Mouse (Mus musculus) E14TG2a.4 (cell line): ENCODE measurements around the gene Pigq.

Experiments used
- H3K27me3 ChIP-seq: 2 replicates; pipeline ENCODE4 v1.6.1; 2014; ENCODE audit warnings: low read length, control low read depth; ENCODE audit not compliant: insufficient read depth
- H3K36me3 ChIP-seq: 2 replicates; pipeline ENCODE4 v1.6.1; 2014; ENCODE audit warnings: low read length, control low read depth; ENCODE audit not compliant: insufficient read depth
- H3K4me1 ChIP-seq: replicated peaks from 2 replicates; pipeline ENCODE4 v1.6.1; 2014; ENCODE audit warnings: low read depth, low read length, control low read depth
- H3K4me3 ChIP-seq: replicated peaks from 2 replicates; pipeline ENCODE4 v1.5.1; 2014; ENCODE audit warnings: mild to moderate bottlenecking, low read length
- H3K9me3 ChIP-seq: 2 replicates; pipeline ENCODE4 v1.6.1; 2014; ENCODE audit warnings: low read length, control low read depth
- CTCF ChIP-seq: conservative IDR thresholded peaks from 2 replicates; pipeline ENCODE4 v1.5.1; 2014; ENCODE audit warnings: low read length
- NANOG ChIP-seq: IDR thresholded peaks from 2 replicates; pipeline ENCODE4 v1.6.1; 2014; ENCODE audit warnings: borderline replicate concordance, low read length, mixed read lengths
- POU5F1 ChIP-seq: IDR thresholded peaks from 2 replicates; pipeline ENCODE4 v1.6.1; 2014; ENCODE audit warnings: low read length, borderline replicate concordance

The Pigq gene

GRCm38 (mm10) chr17:25946349-25946748, 1.6 kb upstream of the Pigq start:
- no peaks in the 10 kb centered on the region for H3K9me3 ChIP-seq
- H3K4me1 ChIP-seq = peaks cover 50% of the 10 kb centered on the region
- H3K27me3 ChIP-seq = peaks cover 24% of the 10 kb centered on the region
- no peaks in the 10 kb centered on the region for H3K36me3 ChIP-seq
- H3K4me3 ChIP-seq = no peak overlapping the region
- TF ChIP-seq POU5F1 = no peak
- TF ChIP-seq CTCF = no peak
- no peak for TF ChIP-seq NANOG

GRCm38 (mm10) chr17:25945517-25946155, 900 bp upstream of the Pigq start:
- Histone ChIP-seq H3K27me3 (peaks cover 17% of the 10 kb centered on the region), H3K4me1 (peaks cover 51% of the 10 kb centered on the region), H3K9me3 (no peaks in the 10 kb centered on the region), H3K36me3 (no peaks in the 10 kb centered on the region), H3K4me3 (no peak overlapping the region)
- TF ChIP-seq CTCF = no peak
- no peak for TF ChIP-seq POU5F1
- no peak for TF ChIP-seq NANOG

GRCm38 (mm10) chr17:25943769-25944168, 967 bp downstream of the Pigq start:
- TF ChIP-seq NANOG = no peak
- Histone ChIP-seq H3K4me3 (no peak overlapping the region), H3K27me3 (peaks cover 5% of the 10 kb centered on the region), H3K9me3 (no peaks in the 10 kb centered on the region), H3K36me3 (peaks cover 11% of the 10 kb centered on the region), H3K4me1 (peaks cover 57% of the 10 kb centered on the region)

GRCm38 (mm10) chr17:25943221-25943620, 1.5 kb downstream of the Pigq start:
- H3K4me3 ChIP-seq = no peak overlapping the region
- TF ChIP-seq NANOG (no peak), POU5F1 (no peak), CTCF (no peak)
- peaks cover 12% of the 10 kb centered on the region for H3K36me3 ChIP-seq
- peaks cover 59% of the 10 kb centered on the region for H3K4me1 ChIP-seq
- H3K27me3 ChIP-seq = peaks cover 4% of the 10 kb centered on the region
- H3K9me3 ChIP-seq = no peaks in the 10 kb centered on the region

GRCm38 (mm10) chr17:25942597-25943151, 2.1 kb downstream of the Pigq start:
- no peak for TF ChIP-seq NANOG
- Histone ChIP-seq H3K27me3 (no peaks in the 10 kb centered on the region), H3K4me1 (peaks cover 59% of the 10 kb centered on the region), H3K9me3 (no peaks in the 10 kb centered on the region), H3K4me3 (no peak overlapping the region; the same call in 1 of the 2 replicates), H3K36me3 (peaks cover 16% of the 10 kb centered on the region)

- no peak for TF ChIP-seq NANOG
- TF ChIP-seq CTCF = no peak
- Histone ChIP-seq H3K27me3 (no peaks in the 10 kb centered on the region), H3K4me3 (peak overlapping the region; percentile 93), H3K36me3 (peaks cover 26% of the 10 kb centered on the region), H3K9me3 (no peaks in the 10 kb centered on the region), H3K4me1 (peaks cover 67% of the 10 kb centered on the region)
These were observed 3.1 kb downstream of the Pigq start for GRCm38 (mm10) chr17:25941511-25942241.

GRCm38 (mm10) chr17:25934526-25934925, 10.2 kb downstream of the Pigq start:
- Histone ChIP-seq H3K4me1 (peaks cover 14% of the 10 kb centered on the region; the same call in 1 of the 2 replicates), H3K4me3 (no peak overlapping the region), H3K9me3 (peaks cover 14% of the 10 kb centered on the region), H3K36me3 (peaks cover 92% of the 10 kb centered on the region), H3K27me3 (no peaks in the 10 kb centered on the region)
- TF ChIP-seq POU5F1 = no peak
- TF ChIP-seq CTCF = no peak
- TF ChIP-seq NANOG = no peak

GRCm38 (mm10) chr17:25925348-25925747, 19.4 kb downstream of the Pigq start:
- TF ChIP-seq NANOG = no peak
- no peak for TF ChIP-seq POU5F1
- TF ChIP-seq CTCF = no peak
- H3K4me1 ChIP-seq = peaks cover 18% of the 10 kb centered on the region
- H3K36me3 ChIP-seq = peaks cover 57% of the 10 kb centered on the region
- H3K9me3 ChIP-seq = no peaks in the 10 kb centered on the region
- H3K27me3 ChIP-seq = no peaks in the 10 kb centered on the region
- H3K4me3 ChIP-seq = no peak overlapping the region

- peaks cover 32% of the 10 kb centered on the region for H3K4me1 ChIP-seq
- no peaks in the 10 kb centered on the region for H3K27me3 ChIP-seq
- peaks cover 40% of the 10 kb centered on the region for H3K36me3 ChIP-seq
- H3K4me3 ChIP-seq = no peak overlapping the region
- TF ChIP-seq POU5F1 (no peak), CTCF (no peak), NANOG (no peak)
- no peaks in the 10 kb centered on the region for H3K9me3 ChIP-seq
These were observed 22.6 kb downstream of the Pigq start for GRCm38 (mm10) chr17:25922120-25922519.
